Mouse (Mus musculus) liver, embryonic 12.5 days (tissue): ENCODE data around the gene Arpp19. TPM values are rescaled to one million over a fixed set of nuclear protein-coding genes. Genes with fewer than 3 reads are reported as not detected.

Source experiments
- ATAC-seq: fragments of 200-750 bp; cut with Nextera tagmentation; 2 replicates; pipeline ENCODE4 v1.8.0; 2017; ENCODE audit warnings: moderate number of reproducible peaks, mild to moderate bottlenecking, moderate library complexity
- H3K27ac ChIP-seq: fragments of 300-500 bp; sonication (generic); 2 replicates; pipeline ENCODE4 v1.5.1; 2016; ENCODE audit warnings: mild to moderate bottlenecking
- H3K27me3 ChIP-seq: fragments of 300-500 bp; sonication (generic); replicated peaks from 2 replicates; pipeline ENCODE4 v1.6.1; 2016; ENCODE audit warnings: mild to moderate bottlenecking, moderate library complexity
- H3K36me3 ChIP-seq: fragments of 300-500 bp; sonication (generic); 2 replicates; pipeline ENCODE4 v1.6.1; 2016; ENCODE audit warnings: mild to moderate bottlenecking, moderate library complexity
- H3K4me1 ChIP-seq: fragments of 300-500 bp; sonication (generic); 2 replicates; pipeline ENCODE4 v1.6.1; 2016
- H3K4me2 ChIP-seq: fragments of 300-500 bp; sonication (generic); 2 replicates; pipeline ENCODE4 v1.6.1; 2016; ENCODE audit warnings: mild to moderate bottlenecking, moderate library complexity
- H3K4me3 ChIP-seq: fragments of 300-500 bp; sonication (generic); 2 replicates; pipeline ENCODE4 v1.5.1; 2016; ENCODE audit warnings: mild to moderate bottlenecking, moderate library complexity
- H3K9ac ChIP-seq: fragments of 300-500 bp; sonication (generic); 2 replicates; pipeline ENCODE4 v1.6.1; 2016; ENCODE audit warnings: mild to moderate bottlenecking, moderate library complexity
- H3K9me3 ChIP-seq: fragments of 300-500 bp; sonication (generic); replicated peaks from 2 replicates; pipeline ENCODE4 v1.6.1; 2016; ENCODE audit warnings: mild to moderate bottlenecking, moderate library complexity
- WGBS: fragments of 180-500 bp; shearing (Covaris S2); methylation state at CpG from one replicate; pipeline ENCODE4 v1.1.7; 2016; ENCODE audit not compliant: insufficient replicate concordance; 5-methylcytosine and 5-hydroxymethylcytosine counted together
- polyA plus RNA-seq: library from polyadenylated mRNA; unstranded; fragments of >200 nt; fragmentation: Nextera tagmentation; extraction: Ambion mirVana; gene quantifications from 2 replicates; pipeline ENCODE4 v1.2.1, GENCODE M21; 2016

Arpp19 gene
- polyA plus RNA-seq, 1 experiment from 2014 or later, result 236 TPM

DNA sequence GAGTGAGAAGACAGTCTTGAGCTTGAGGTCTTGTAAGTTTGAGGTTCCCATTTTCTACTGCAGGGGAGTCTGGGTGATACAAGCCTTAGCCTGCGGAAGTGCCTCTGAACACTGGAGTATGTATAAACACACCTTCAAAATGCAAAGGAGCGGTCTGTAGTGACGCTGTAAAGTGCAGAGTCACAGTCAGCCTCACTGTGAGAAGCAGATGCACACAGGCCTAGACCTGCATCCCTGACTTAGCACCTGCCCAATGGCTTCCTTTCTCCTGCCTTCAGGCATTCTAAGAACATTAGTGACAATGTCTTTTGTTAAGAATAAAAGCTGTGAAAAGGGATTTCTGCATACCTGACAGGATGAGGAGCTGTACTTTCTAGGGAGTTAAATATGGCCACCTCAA lies 17.8 kb upstream of the Arpp19 start:
- H3K9ac ChIP-seq, result no peak overlapping the region
- no peak overlapping the region for H3K4me2 ChIP-seq
- WGBS, result 72% methylated on average over 3 of the region's 3 CpGs
- H3K27ac ChIP-seq, result no peak overlapping the region
- H3K9me3 ChIP-seq, result no peaks in the 10 kb centered on the region
- peaks cover 8% of the 10 kb centered on the region for H3K4me1 ChIP-seq
- no peak for ATAC-seq
- no peaks in the 10 kb centered on the region for H3K27me3 ChIP-seq
- H3K36me3 ChIP-seq, result no peaks in the 10 kb centered on the region; the same call in 1 of the 2 replicates
- H3K4me3 ChIP-seq, result no peak overlapping the region

GRCm38 (mm10) chr9:75020561-75020960 lies 16.9 kb upstream of the Arpp19 start:
- Histone ChIP-seq H3K27me3 (no peaks in the 10 kb centered on the region), H3K27ac (no peak overlapping the region), H3K4me2 (no peak overlapping the region), H3K4me3 (no peak overlapping the region), H3K36me3 (peaks cover under 1% of the 10 kb centered on the region), H3K9me3 (no peaks in the 10 kb centered on the region), H3K9ac (no peak overlapping the region), H3K4me1 (peaks cover 8% of the 10 kb centered on the region)
- ATAC-seq, result no peak
- 58% methylated on average over 4 of the region's 4 CpGs for WGBS

- ATAC-seq, result no peak
- no peak overlapping the region for H3K27ac ChIP-seq
- WGBS, result 79% methylated on average over 7 of the region's 7 CpGs
Observed at GRCm38 (mm10) chr9:75022546-75022945, 14.9 kb upstream of the Arpp19 start.

DNA sequence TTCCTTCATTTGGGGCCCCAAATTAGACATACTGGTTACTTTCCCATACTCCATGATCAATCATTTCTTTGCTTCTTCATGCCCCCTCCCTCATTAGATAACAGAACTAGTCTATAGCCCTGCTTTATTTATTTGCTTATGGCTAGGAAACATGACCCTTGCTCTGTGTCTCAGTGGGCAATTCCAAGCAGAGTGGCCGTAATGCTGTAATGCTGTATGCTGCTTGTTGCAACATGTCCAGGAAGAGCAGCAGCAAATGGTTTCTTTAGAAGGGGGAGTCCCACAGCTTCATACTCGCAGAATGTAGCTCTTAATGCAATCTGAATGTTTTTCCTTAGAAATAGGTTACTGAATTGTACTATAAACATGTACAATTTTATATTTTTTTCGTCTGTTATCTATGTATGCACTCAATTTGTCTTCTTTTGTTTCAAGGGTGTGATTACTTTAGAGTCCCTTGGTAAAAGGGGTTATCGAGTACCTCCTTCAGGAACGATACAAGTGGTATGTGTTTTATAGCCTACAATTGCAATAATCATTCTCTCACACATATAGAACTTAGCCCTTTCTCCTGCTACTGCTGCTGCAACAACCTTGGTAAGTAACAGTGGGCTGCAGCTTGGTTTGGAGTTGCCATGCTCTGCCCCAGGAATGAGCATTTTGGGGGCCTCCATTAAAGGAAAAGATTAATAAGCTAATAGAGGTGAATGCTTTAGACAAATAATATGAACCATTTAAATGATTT lies 14.1 kb upstream of the Arpp19 start:
- no peak overlapping the region for H3K27ac ChIP-seq

More at GRCm38 (mm10) chr9:75022546-75022945, 14.9 kb upstream of the Arpp19 start:
- Histone ChIP-seq H3K27me3 (no peaks in the 10 kb centered on the region), H3K4me1 (peaks cover 8% of the 10 kb centered on the region), H3K36me3 (peaks cover 3% of the 10 kb centered on the region), H3K9me3 (no peaks in the 10 kb centered on the region), H3K9ac (no peak overlapping the region), H3K4me2 (no peak overlapping the region), H3K4me3 (no peak overlapping the region)

GRCm38 (mm10) chr9:75024089-75024488 lies 13.3 kb upstream of the Arpp19 start:
- WGBS, result 27% methylated on average over 7 of the region's 7 CpGs
- peaks cover 3% of the 10 kb centered on the region for H3K36me3 ChIP-seq
- H3K27ac ChIP-seq, result no peak overlapping the region
- H3K4me2 ChIP-seq, result no peak overlapping the region
- peak; percentile 85 for ATAC-seq
- H3K9me3 ChIP-seq, result no peaks in the 10 kb centered on the region
- no peak overlapping the region for H3K4me3 ChIP-seq
- peaks cover 8% of the 10 kb centered on the region for H3K4me1 ChIP-seq
- H3K27me3 ChIP-seq, result no peaks in the 10 kb centered on the region
- H3K9ac ChIP-seq, result no peak overlapping the region

More for the DNA sequence above, 14.1 kb upstream of the Arpp19 start:
- Histone ChIP-seq H3K4me1 (peaks cover 8% of the 10 kb centered on the region), H3K9me3 (no peaks in the 10 kb centered on the region), H3K9ac (no peak overlapping the region), H3K36me3 (peaks cover 3% of the 10 kb centered on the region), H3K4me3 (no peak overlapping the region), H3K27me3 (no peaks in the 10 kb centered on the region), H3K4me2 (no peak overlapping the region)
- 60% methylated on average over 5 of the region's 5 CpGs for WGBS
- 0 out of 2 replicates have a peak, but pooled peaks have one; percentile 37 for ATAC-seq

DNA sequence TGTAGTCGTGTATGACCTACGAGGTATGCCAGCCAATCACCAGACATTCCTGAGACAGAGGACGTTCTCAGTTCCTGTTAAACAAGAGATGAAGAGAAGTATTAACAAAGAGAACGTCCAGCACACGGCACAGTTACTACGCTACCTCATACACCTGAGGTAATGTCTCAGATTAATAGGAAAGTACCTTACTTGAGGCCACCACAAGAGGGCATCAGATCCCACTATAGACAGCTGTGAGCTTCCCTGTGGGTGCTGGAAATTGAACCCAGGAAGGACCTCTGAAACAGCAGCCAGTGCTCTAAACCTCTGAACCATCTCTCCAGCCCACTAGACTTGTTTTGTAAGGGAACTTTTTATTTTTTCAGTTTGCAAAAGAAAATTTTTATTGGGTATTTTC lies 11.7 kb upstream of the Arpp19 start:
- Histone ChIP-seq H3K36me3 (peaks cover 3% of the 10 kb centered on the region; the same call in 1 of the 2 replicates), H3K4me1 (peaks cover 8% of the 10 kb centered on the region), H3K4me2 (no peak overlapping the region), H3K27ac (no peak overlapping the region), H3K27me3 (no peaks in the 10 kb centered on the region), H3K9me3 (no peaks in the 10 kb centered on the region), H3K4me3 (no peak overlapping the region), H3K9ac (no peak overlapping the region)
- 54% methylated on average over 6 of the region's 6 CpGs for WGBS
- ATAC-seq, result no peak

- Histone ChIP-seq H3K9me3 (no peaks in the 10 kb centered on the region), H3K27me3 (no peaks in the 10 kb centered on the region), H3K4me3 (no peak overlapping the region), H3K36me3 (no peaks in the 10 kb centered on the region), H3K9ac (no peak overlapping the region), H3K27ac (no peak overlapping the region), H3K4me1 (peaks cover 7% of the 10 kb centered on the region), H3K4me2 (no peak overlapping the region)
- ATAC-seq, result no peak
- 67% methylated on average over 1 of the region's 1 CpGs for WGBS
Observed at GRCm38 (mm10) chr9:75032408-75032807, 5.0 kb upstream of the Arpp19 start.

DNA sequence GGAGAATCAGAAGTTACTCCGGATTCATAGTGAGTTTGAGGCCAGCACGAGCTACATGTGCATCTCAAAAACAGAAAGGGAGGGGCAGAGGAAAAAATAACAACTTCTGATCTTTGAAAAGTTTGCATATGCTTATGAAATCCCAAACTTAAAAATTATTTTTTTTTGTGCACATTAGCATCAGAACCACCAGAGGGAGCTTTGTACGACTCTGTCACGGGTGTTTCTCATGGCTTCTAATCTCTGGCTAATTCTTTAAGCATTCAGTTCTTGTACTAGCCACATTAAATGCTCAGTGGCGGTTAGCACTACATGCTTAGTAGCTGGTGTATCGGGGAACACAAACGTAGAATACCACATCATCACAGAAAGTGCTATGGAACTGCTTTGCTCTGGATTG lies 4.3 kb upstream of the Arpp19 start:
- 46% methylated on average over 7 of the region's 7 CpGs for WGBS
- ATAC-seq, result no peak
- H3K4me3 ChIP-seq, result no peak overlapping the region

GRCm38 (mm10) chr9:75034691-75035090 lies 2.7 kb upstream of the Arpp19 start:
- 19% methylated on average over 1 of the region's 1 CpGs for WGBS
- Histone ChIP-seq H3K9ac (no peak overlapping the region), H3K27me3 (no peaks in the 10 kb centered on the region), H3K36me3 (peaks cover 5% of the 10 kb centered on the region), H3K4me2 (no peak overlapping the region), H3K9me3 (no peaks in the 10 kb centered on the region), H3K4me3 (no peak overlapping the region), H3K27ac (no peak overlapping the region), H3K4me1 (peaks cover 21% of the 10 kb centered on the region)
- ATAC-seq, result no peak

More for the DNA sequence above, 4.3 kb upstream of the Arpp19 start:
- no peaks in the 10 kb centered on the region for H3K27me3 ChIP-seq
- peaks cover 10% of the 10 kb centered on the region for H3K4me1 ChIP-seq
- no peak overlapping the region for H3K9ac ChIP-seq
- H3K27ac ChIP-seq, result no peak overlapping the region
- no peaks in the 10 kb centered on the region for H3K36me3 ChIP-seq
- H3K4me2 ChIP-seq, result no peak overlapping the region
- no peaks in the 10 kb centered on the region for H3K9me3 ChIP-seq

- Histone ChIP-seq H3K4me2 (no peak overlapping the region), H3K36me3 (peaks cover 10% of the 10 kb centered on the region), H3K9ac (no peak overlapping the region), H3K9me3 (no peaks in the 10 kb centered on the region), H3K4me3 (no peak overlapping the region), H3K27ac (no peak overlapping the region), H3K27me3 (no peaks in the 10 kb centered on the region), H3K4me1 (peaks cover 30% of the 10 kb centered on the region)
- ATAC-seq, result no peak
- WGBS, result 68% methylated on average over 4 of the region's 4 CpGs
Observed at GRCm38 (mm10) chr9:75035944-75036343, 1.5 kb upstream of the Arpp19 start.

- Histone ChIP-seq H3K27ac (peak overlapping the region; percentile 75), H3K36me3 (peaks cover 20% of the 10 kb centered on the region), H3K27me3 (no peaks in the 10 kb centered on the region), H3K4me2 (peak overlapping the region; percentile 76), H3K9me3 (no peaks in the 10 kb centered on the region), H3K4me3 (peak overlapping the region; percentile 81), H3K9ac (peak overlapping the region; percentile 92), H3K4me1 (peaks cover 30% of the 10 kb centered on the region)
- WGBS, result 0% methylated on average over 10 of the region's 10 CpGs
- ATAC-seq, result peak; percentile 34
Observed at GRCm38 (mm10) chr9:75038357-75038688, 909 bp downstream of the Arpp19 start.

DNA sequence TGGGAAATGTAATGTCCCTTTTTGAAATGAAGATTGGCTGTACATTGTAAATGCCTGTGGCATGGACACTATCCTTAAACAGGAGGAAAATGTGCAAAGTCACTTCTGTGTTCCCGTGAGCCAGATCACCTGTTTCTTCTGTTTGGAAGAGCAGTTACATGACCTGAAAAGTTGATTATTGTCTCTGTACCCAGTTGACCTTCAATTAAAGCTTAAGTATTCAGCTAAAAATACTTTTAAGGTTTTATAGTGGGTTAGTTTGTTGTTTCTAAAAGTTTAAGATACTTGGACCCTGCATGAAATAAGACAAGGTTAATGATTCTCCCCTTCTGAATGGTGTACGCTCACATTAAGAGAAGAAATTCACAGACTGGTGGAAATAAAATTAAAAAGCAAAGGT lies 3.2 kb downstream of the Arpp19 start:
- Histone ChIP-seq H3K9me3 (no peaks in the 10 kb centered on the region), H3K27ac (no peak overlapping the region), H3K36me3 (peaks cover 36% of the 10 kb centered on the region), H3K9ac (no peak overlapping the region), H3K4me3 (no peak overlapping the region), H3K4me1 (peaks cover 40% of the 10 kb centered on the region), H3K4me2 (no peak overlapping the region), H3K27me3 (no peaks in the 10 kb centered on the region)
- ATAC-seq, result no peak
- WGBS, result 71% methylated on average over 2 of the region's 2 CpGs
